Comparison of ENCODE assay signal across 28 mouse cellular contexts in genomic region chr10:30280451-30280850, GRCm38 (mm10).
A peak's percentile ranks its signal among the peaks of the same experiment; 100 is the strongest.
DNase-seq lines count a peak whose midpoint lies in the region; ATAC-seq lines count a peak whose summit lies in the region.
"Had no signal": no experiment of that assay in that cellular context is flagged by ENCODE, and none has a peak within 500 bp of the region (broad histone marks: within the 10 kb centered on the region; RNA-seq: fewer than 3 reads in every experiment).

No protein-coding gene starts in this region.

- peaks cover 8% of the 10 kb centered on the region for H3K4me1 ChIP-seq in limb, embryonic 11.5 days (ENCODE audit: control insufficient read depth, insufficient read depth, low read length)
- H3K4me1 ChIP-seq: embryonic facial prominence, embryonic 12.5 days; heart, embryonic 10.5 days; liver, embryonic 15.5 days; lung, embryonic 15.5 days; midbrain, embryonic 10.5 days; neural tube, embryonic 13.5 days had no signal

- H3K4me2 ChIP-seq in limb, embryonic 11.5 days (ENCODE audit: low read depth, severe bottlenecking): no peak overlapping the region
- H3K4me2 ChIP-seq: embryonic facial prominence, embryonic 12.5 days; hindbrain, embryonic 14.5 days; liver, embryonic 15.5 days; lung, embryonic 15.5 days; neural tube, embryonic 13.5 days had no signal

- H3K9ac ChIP-seq in limb, embryonic 11.5 days (ENCODE audit: low read length): no peak overlapping the region
- H3K9ac ChIP-seq: embryonic facial prominence, embryonic 12.5 days; forebrain, postnatal 0 days; hindbrain, embryonic 14.5 days; liver, embryonic 15.5 days; lung, embryonic 15.5 days; neural tube, embryonic 13.5 days had no signal

- H3K36me3 ChIP-seq in limb, embryonic 11.5 days (ENCODE audit: control insufficient read depth, insufficient read depth, low read length): no peaks in the 10 kb centered on the region
- H3K36me3 ChIP-seq: embryonic facial prominence, embryonic 12.5 days; heart, embryonic 10.5 days; liver, embryonic 15.5 days; lung, embryonic 15.5 days; midbrain, embryonic 10.5 days; neural tube, embryonic 13.5 days had no signal

- DNase-seq in hindlimb bud, embryonic 11.5 days (ENCODE audit: extremely low spot score, low read depth, low spot score): peak; percentile 6
- DNase-seq in kidney, adult 8-10 months: peak; percentile 5 to 21
- peak; percentile 62 for DNase-seq in kidney, postnatal 10 days
- DNase-seq in limb, embryonic 11.5 days (ENCODE audit: low spot score): no peak
- DNase-seq in adrenal gland, adult 18-20 months (ENCODE audit: low spot score in 2 of 2): no peak
- no peak for DNase-seq in adipocyte (ENCODE audit: low spot score)
- no peak for DNase-seq in layer of hippocampus, postnatal 14 days (ENCODE audit: low spot score in 2 of 2)
- DNase-seq: adrenal gland, postnatal 14 days; cerebellum, adult 8-10 months; forebrain, postnatal 0 days; gastrocnemius, adult 2 months; heart, postnatal 4 days; left cerebral cortex, postnatal 4 days; lung, postnatal 4 days; retina, postnatal 1 day; right cerebral cortex, postnatal 25 days; spleen, adult 18-20 months had no signal

- no peaks in the 10 kb centered on the region for H3K9me3 ChIP-seq in limb, embryonic 11.5 days (ENCODE audit: control insufficient read depth, low read length)
- H3K9me3 ChIP-seq: embryonic facial prominence, embryonic 12.5 days; heart, embryonic 10.5 days; liver, embryonic 15.5 days; lung, embryonic 15.5 days; midbrain, embryonic 10.5 days had no signal

- no peaks in the 10 kb centered on the region for H3K27me3 ChIP-seq in limb, embryonic 11.5 days (ENCODE audit: control insufficient read depth, insufficient read depth, low read length)
- H3K27me3 ChIP-seq: embryonic facial prominence, embryonic 12.5 days; liver, embryonic 15.5 days; lung, embryonic 15.5 days; neural tube, embryonic 13.5 days had no signal

- no peak overlapping the region for H3K27ac ChIP-seq in limb, embryonic 11.5 days (replicated peaks; ENCODE audit: low read depth, low read length)
- H3K27ac ChIP-seq: embryonic facial prominence, embryonic 12.5 days; gastrocnemius, adult 2 months; heart, embryonic 10.5 days; hindbrain, embryonic 14.5 days; liver, embryonic 15.5 days; lung, embryonic 15.5 days; midbrain, embryonic 10.5 days; neural tube, embryonic 13.5 days had no signal

- ATAC-seq in limb, embryonic 11.5 days (ENCODE audit: insufficient number of reproducible peaks, low FRiP score, low TSS enrichment, low read depth): peak; percentile 54; the same call in 1 of the 2 replicates
- ATAC-seq: activated CD4-positive, CD25-positive, alpha-beta regulatory T cell, adult 4 months; forebrain, postnatal 0 days; intestine, postnatal 0 days; midbrain, embryonic 16.5 days had no signal

- no peak overlapping the region for H3K4me3 ChIP-seq in limb, embryonic 11.5 days (ENCODE audit: low read depth, low read length)
- H3K4me3 ChIP-seq: embryonic facial prominence, embryonic 12.5 days; gastrocnemius, adult 2 months; heart, embryonic 10.5 days; liver, embryonic 15.5 days; lung, embryonic 15.5 days; midbrain, embryonic 10.5 days; myocyte; neural tube, embryonic 13.5 days had no signal

- WGBS in limb, embryonic 11.5 days: 63% methylated on average over 1 of the region's 1 CpGs

Comparison
In these comparisons a context has a peak if more than half of its experiments do, and no peak if none do; other contexts are left out.
1. DNase-seq: peak in hindlimb bud, embryonic 11.5 days (single experiment), kidney, adult 8-10 months (2 of 2) and kidney, postnatal 10 days (single experiment); none in limb, embryonic 11.5 days (single experiment), adrenal gland, adult 18-20 months (0 of 2), adipocyte (single experiment) and layer of hippocampus, postnatal 14 days (0 of 2).